Mouse (Mus musculus): ENCODE measurements around the gene Snx5.

The Snx5 gene

GRCm38 (mm10) chr2:144226906-144227586 lies 43.7 kb downstream of the Snx5 start:
- no peak for DNase-seq

GRCm38 (mm10) chr2:144224351-144224750 lies 46.4 kb downstream of the Snx5 start:
- DNase-seq = no peak

- DNase-seq = no peak
These were observed 55.1 kb downstream of the Snx5 start for GRCm38 (mm10) chr2:144215601-144216000.

GRCm38 (mm10) chr2:144215195-144215594 lies 55.5 kb downstream of the Snx5 start:
- no peak for DNase-seq

GRCm38 (mm10) chr2:144214508-144215185 lies 56.1 kb downstream of the Snx5 start:
- no peak for DNase-seq

GRCm38 (mm10) chr2:144213803-144214202 lies 56.9 kb downstream of the Snx5 start:
- no peak for DNase-seq

GRCm38 (mm10) chr2:144209425-144209824 lies 61.3 kb downstream of the Snx5 start:
- no peak for DNase-seq

GRCm38 (mm10) chr2:144207365-144207764 lies 63.3 kb downstream of the Snx5 start:
- no peak for DNase-seq

GRCm38 (mm10) chr2:144203001-144203400 lies 67.7 kb downstream of the Snx5 start:
- no peak for DNase-seq

GRCm38 (mm10) chr2:144202567-144202966 lies 68.1 kb downstream of the Snx5 start:
- DNase-seq = no peak

GRCm38 (mm10) chr2:144202151-144202550 lies 68.6 kb downstream of the Snx5 start:
- no peak for DNase-seq

Data from thymus, adult 18-20 months (tissue).